Comparison of ENCODE assay signal across 27 mouse cellular contexts in the genomic region with DNA sequence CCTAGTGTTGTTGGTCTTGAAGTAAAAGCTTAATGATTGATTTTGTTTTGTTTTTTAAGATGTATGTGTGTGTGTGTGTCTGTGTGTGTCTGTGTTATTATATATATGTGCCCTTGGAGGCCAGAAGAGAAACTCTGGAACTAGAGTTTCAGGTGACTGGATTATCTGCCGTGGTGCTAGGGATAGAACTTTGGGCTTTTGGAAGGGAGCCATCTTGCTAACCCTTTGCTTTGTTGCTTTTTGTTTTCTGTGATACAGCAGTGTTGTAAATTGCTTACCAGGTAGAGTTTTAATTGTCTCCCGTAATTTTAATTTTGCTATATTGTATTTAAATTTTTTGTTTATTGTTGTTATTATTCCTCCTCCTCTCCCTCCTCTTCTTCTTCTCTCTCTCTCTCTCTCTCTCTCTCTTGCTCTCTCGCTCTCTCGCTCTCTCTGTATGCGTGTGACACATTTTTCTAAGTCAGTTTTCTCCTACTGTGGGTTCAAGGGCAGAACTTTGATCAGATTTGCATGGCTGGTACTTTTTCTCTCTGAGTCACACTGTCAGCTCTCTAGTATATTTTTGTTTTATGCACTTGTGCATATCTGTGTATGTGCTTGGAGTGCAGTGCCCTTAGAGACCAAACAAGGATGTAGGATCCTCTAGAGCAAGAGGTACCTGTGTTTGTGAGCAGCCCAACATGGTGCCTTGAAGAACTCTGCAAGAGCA. TPM values are rescaled to one million over a fixed set of nuclear protein-coding genes. Genes with fewer than 3 reads are reported as not detected.
"Had no signal": no experiment of that assay in that cellular context is flagged by ENCODE, and none has a peak within 500 bp of the region (broad histone marks: within the 10 kb centered on the region; RNA-seq: fewer than 3 reads in every experiment).

No protein-coding gene starts in this region.

- H3K9ac ChIP-seq: intestine, embryonic 15.5 days; limb, embryonic 13.5 days; liver, embryonic 14.5 days; liver, postnatal 0 days; lung, embryonic 14.5 days; midbrain, embryonic 12.5 days; midbrain, embryonic 15.5 days; neural tube, embryonic 12.5 days; neural tube, embryonic 15.5 days; stomach, embryonic 15.5 days had no signal

- H3K27ac ChIP-seq: intestine, embryonic 15.5 days; layer of hippocampus, adult 2 months; limb, embryonic 10.5 days; limb, embryonic 13.5 days; liver, embryonic 14.5 days; macrophage; midbrain, embryonic 12.5 days; midbrain, embryonic 15.5 days; neural tube, embryonic 12.5 days; neural tube, embryonic 15.5 days; stomach, embryonic 15.5 days had no signal

- H3K27me3 ChIP-seq: intestine, embryonic 15.5 days; limb, embryonic 13.5 days; midbrain, embryonic 12.5 days; midbrain, embryonic 15.5 days; neural tube, embryonic 12.5 days; neural tube, embryonic 15.5 days; stomach, embryonic 15.5 days had no signal

- H3K4me2 ChIP-seq: intestine, embryonic 15.5 days; limb, embryonic 13.5 days; liver, embryonic 11.5 days; lung, embryonic 14.5 days; midbrain, embryonic 12.5 days; midbrain, embryonic 15.5 days; neural tube, embryonic 12.5 days; neural tube, embryonic 15.5 days; stomach, embryonic 15.5 days had no signal

- H3K4me1 ChIP-seq: intestine, embryonic 15.5 days; limb, embryonic 10.5 days; midbrain, embryonic 15.5 days; neural tube, embryonic 12.5 days; neural tube, embryonic 15.5 days; stomach, embryonic 15.5 days had no signal

- H3K4me3 ChIP-seq: intestine, embryonic 15.5 days; layer of hippocampus, adult 2 months; limb, embryonic 10.5 days; limb, embryonic 13.5 days; midbrain, embryonic 12.5 days; midbrain, embryonic 15.5 days; neural tube, embryonic 12.5 days; neural tube, embryonic 15.5 days; stomach, embryonic 15.5 days had no signal

- DNase-seq: kidney, adult 11 months; layer of hippocampus, adult 9-11 months; liver, postnatal 0 days; lung, embryonic 14.5 days; right cerebral cortex, adult 18-20 months; right cerebral cortex, postnatal 14 days; right cerebral cortex, postnatal 4 days; thymus, postnatal 25 days had no signal

- ATAC-seq: intestine, embryonic 15.5 days; liver, postnatal 0 days; lung, postnatal 0 days; midbrain, embryonic 15.5 days had no signal

- H3K9me3 ChIP-seq: intestine, embryonic 15.5 days; limb, embryonic 10.5 days; limb, embryonic 13.5 days; midbrain, embryonic 12.5 days; midbrain, embryonic 15.5 days; neural tube, embryonic 12.5 days; neural tube, embryonic 15.5 days; stomach, embryonic 15.5 days had no signal

- H3K36me3 ChIP-seq: midbrain, embryonic 15.5 days had no signal

RNA-seq across cellular contexts. Expression of a gene that starts 39.9 kb away (rescaled TPM):
- total RNA-seq: layer of hippocampus, adult 2 months; layer of hippocampus, postnatal 25 days; left cerebral cortex, adult 18-20 months; left cerebral cortex, postnatal 25 days; megakaryocyte, adult 5-6 weeks had no signal
- polyA plus RNA-seq: intestine, embryonic 15.5 days; large intestine, adult 2 months; limb, embryonic 10.5 days; liver, embryonic 11.5 days; liver, embryonic 14.5 days; liver, postnatal 0 days; lung, embryonic 14.5 days; macrophage; midbrain, embryonic 12.5 days; midbrain, embryonic 15.5 days; neural tube, embryonic 12.5 days; neural tube, embryonic 15.5 days; stomach, embryonic 15.5 days; thymus, postnatal 0 days had no signal
